ENCODE assay signal across 27 mouse cellular contexts in genomic region chr1:193220408-193220807, GRCm38 (mm10). TPM values are rescaled to one million over a fixed set of nuclear protein-coding genes. Genes with fewer than 3 reads are reported as not detected.
DNase-seq lines count a peak whose midpoint lies in the region; ATAC-seq and TF ChIP-seq lines count a peak whose summit lies in the region.
"Had no signal": no experiment of that assay in that cellular context is flagged by ENCODE, and none has a peak within 500 bp of the region (broad histone marks: within the 10 kb centered on the region; RNA-seq: fewer than 3 reads in every experiment).

No protein-coding gene starts in this region.

- DNase-seq in kidney, postnatal 0 days (ENCODE audit: low spot score) = no peak
- no peak for DNase-seq in MEL (ENCODE audit: low read depth, low spot score)
- DNase-seq in left cerebral cortex, postnatal 25 days (ENCODE audit: low spot score in 2 of 2) = no peak
- DNase-seq in retina, embryonic 14.5 days (ENCODE audit: low spot score) = no peak
- DNase-seq: adrenal gland, adult 2 months; adrenal gland, postnatal 10 days; adrenal gland, postnatal 25 days; B cell, adult 2 months; cerebellum, adult 11 months; cerebellum, adult 18-20 months; cerebellum, adult 8-10 months; cerebellum, adult 9-11 months; cerebellum, postnatal 14 days; cerebellum, postnatal 36 days; embryo, embryonic 11 days had no signal

- H3K27ac ChIP-seq in kidney, postnatal 0 days = no peak overlapping the region
- no peak overlapping the region for H3K27ac ChIP-seq in kidney, embryonic 15.5 days
- no peak overlapping the region for H3K27ac ChIP-seq in MEL (ENCODE audit: control insufficient read depth, low read depth, low read length)
- H3K27ac ChIP-seq: embryonic facial prominence, embryonic 13.5 days; embryonic facial prominence, embryonic 15.5 days; forebrain, embryonic 10.5 days; forebrain, embryonic 12.5 days had no signal

- 0 out of 2 replicates have a peak, but pooled peaks have one; percentile 25 for ATAC-seq in kidney, postnatal 0 days (replicated peaks; ENCODE audit: low FRiP score, low read depth)
- ATAC-seq in kidney, embryonic 15.5 days (replicated peaks; ENCODE audit: low FRiP score) = no peak
- ATAC-seq in megakaryocyte progenitor cell, adult 5-6 weeks (replicated peaks; ENCODE audit: poor library complexity) = 0 out of 2 replicates have a peak, but pooled peaks have one; percentile 36
- ATAC-seq: CD4-positive, CD25-positive, alpha-beta regulatory T cell, adult 4 months; forebrain, embryonic 14.5 days; forebrain, embryonic 16.5 days had no signal

- no peaks in the 10 kb centered on the region for H3K36me3 ChIP-seq in kidney, postnatal 0 days (ENCODE audit: insufficient read depth, low read length)
- H3K36me3 ChIP-seq in kidney, embryonic 15.5 days = no peaks in the 10 kb centered on the region
- H3K36me3 ChIP-seq in MEL (ENCODE audit: control insufficient read depth in 1 of 2, insufficient read depth in 2 of 2, low read length in 2 of 2) = no peaks in the 10 kb centered on the region
- H3K36me3 ChIP-seq: embryonic facial prominence, embryonic 13.5 days; embryonic facial prominence, embryonic 15.5 days; forebrain, embryonic 10.5 days; forebrain, embryonic 12.5 days; G1E had no signal

- intact Hi-C loops in left cerebral cortex, postnatal 25 days (cut with DNase I) = no loop called here

- no peaks in the 10 kb centered on the region for H3K27me3 ChIP-seq in kidney, postnatal 0 days (ENCODE audit: insufficient read depth, low read length)
- H3K27me3 ChIP-seq in kidney, embryonic 15.5 days = no peaks in the 10 kb centered on the region
- H3K27me3 ChIP-seq in MEL (ENCODE audit: control insufficient read depth in 1 of 2, insufficient read depth in 2 of 2, low read length in 2 of 2) = peaks cover 0 to 9% of the 10 kb centered on the region in 2 experiments; a peak in 3 of 4 replicates
- H3K27me3 ChIP-seq: embryonic facial prominence, embryonic 13.5 days; embryonic facial prominence, embryonic 15.5 days; forebrain, embryonic 12.5 days had no signal

- TF ChIP-seq RAD21 in MEL (IDR thresholded peaks at IDR 0.05; ENCODE audit: low read depth, low read length) = no peak

- TF ChIP-seq POLR2A in MEL (IDR thresholded peaks at IDR 0.05; ENCODE audit: control insufficient read depth in 1 of 2, insufficient read depth in 1 of 2, low read depth in 1 of 2, low read length in 2 of 2, poor library complexity in 1 of 2) = no peak

- H3K4me2 ChIP-seq in kidney, postnatal 0 days (ENCODE audit: low read length) = no peak overlapping the region
- no peak overlapping the region for H3K4me2 ChIP-seq in kidney, embryonic 15.5 days
- H3K4me2 ChIP-seq: embryonic facial prominence, embryonic 13.5 days; embryonic facial prominence, embryonic 15.5 days; forebrain, embryonic 12.5 days had no signal

- no peak overlapping the region for H3K4me3 ChIP-seq in kidney, postnatal 0 days (replicated peaks; ENCODE audit: low read depth, low read length)
- H3K4me3 ChIP-seq in kidney, embryonic 15.5 days (replicated peaks) = no peak overlapping the region
- no peak overlapping the region for H3K4me3 ChIP-seq in MEL (ENCODE audit: control insufficient read depth in 1 of 2, insufficient read depth in 1 of 2, low read depth in 2 of 2, low read length in 2 of 2)
- H3K4me3 ChIP-seq: embryonic facial prominence, embryonic 13.5 days; embryonic facial prominence, embryonic 15.5 days; erythroblast, embryonic 14.5 days; forebrain, embryonic 10.5 days; forebrain, embryonic 12.5 days had no signal

- no peaks in the 10 kb centered on the region for H3K9me3 ChIP-seq in kidney, postnatal 0 days (replicated peaks; ENCODE audit: low read length)
- no peaks in the 10 kb centered on the region for H3K9me3 ChIP-seq in kidney, embryonic 15.5 days (replicated peaks)
- no peaks in the 10 kb centered on the region for H3K9me3 ChIP-seq in MEL (replicated peaks; ENCODE audit: insufficient read depth, low read length)
- H3K9me3 ChIP-seq: embryonic facial prominence, embryonic 13.5 days; embryonic facial prominence, embryonic 15.5 days; forebrain, embryonic 10.5 days; forebrain, embryonic 12.5 days; G1E had no signal

- TF ChIP-seq CTCF in kidney, postnatal 0 days (IDR thresholded peaks at IDR 0.05; ENCODE audit: low read depth) = no peak
- no peak for TF ChIP-seq CTCF in MEL (IDR thresholded peaks at IDR 0.05 in 2 of 3, conservative IDR thresholded peaks at IDR 0.05 in 1 of 3; ENCODE audit: control insufficient read depth in 1 of 3, insufficient read depth in 1 of 3, low read depth in 2 of 3, low read length in 3 of 3, poor library complexity in 1 of 3, severe bottlenecking in 1 of 3)

- no peaks in the 10 kb centered on the region for H3K4me1 ChIP-seq in kidney, postnatal 0 days (replicated peaks; ENCODE audit: insufficient read depth, low read length)
- H3K4me1 ChIP-seq in kidney, embryonic 15.5 days = peaks cover 3% of the 10 kb centered on the region
- no peaks in the 10 kb centered on the region for H3K4me1 ChIP-seq in MEL (ENCODE audit: control insufficient read depth in 1 of 2, insufficient read depth in 2 of 2, low read length in 2 of 2)
- H3K4me1 ChIP-seq: embryonic facial prominence, embryonic 15.5 days had no signal

- TF ChIP-seq EP300 in MEL (IDR thresholded peaks at IDR 0.05; ENCODE audit: low read depth in 1 of 2, low read length in 2 of 2) = no peak

- H3K9ac ChIP-seq in kidney, postnatal 0 days (ENCODE audit: low read depth, low read length) = no peak overlapping the region
- no peak overlapping the region for H3K9ac ChIP-seq in kidney, embryonic 15.5 days
- no peak overlapping the region for H3K9ac ChIP-seq in MEL (ENCODE audit: control insufficient read depth, low read depth, low read length, poor library complexity, severe bottlenecking)
- H3K9ac ChIP-seq: embryonic facial prominence, embryonic 13.5 days; embryonic facial prominence, embryonic 15.5 days; forebrain, embryonic 12.5 days had no signal

- 54% methylated on average over 5 of the region's 5 CpGs for WGBS in kidney, postnatal 0 days
- WGBS in kidney, embryonic 15.5 days = 53% methylated on average over 5 of the region's 5 CpGs

- no peaks in the 10 kb centered on the region for H3K79me2 ChIP-seq in MEL (ENCODE audit: control insufficient read depth, insufficient read depth, low read length, poor library complexity)

TF ChIP-seq in MEL, 35 proteins besides CTCF, POLR2A, EP300 and RAD21:
- TF ChIP-seq POLR2AphosphoS2 (IDR thresholded peaks at IDR 0.05; ENCODE audit: low read length) (no peak), SMC3 (IDR thresholded peaks at IDR 0.05; ENCODE audit: low read depth, low read length) (no peak), MAFK (IDR thresholded peaks at IDR 0.05; ENCODE audit: borderline replicate concordance, low read depth, low read length) (peak; percentile 23; the same call in 1 of the 2 replicates)
TF ChIP-seq in MEL: peak in this region for 1.

RNA-seq across cellular contexts. Expression of gene Lamb3, which starts 12.9 kb away (rescaled TPM):
- 1.6 and 1.9 TPM in 2 replicates for polyA plus RNA-seq in kidney, postnatal 0 days (2015; fragmentation: Nextera tagmentation; extraction: Ambion mirVana)
- polyA plus RNA-seq in kidney, embryonic 15.5 days (2015; fragmentation: Nextera tagmentation; extraction: Ambion mirVana) = 1.2 and 1.6 TPM in 2 replicates
- total RNA-seq in MEL (2012; rRNA removed) = 0.35 TPM in 1 of 2 replicates, not detected in the other
- polyA plus RNA-seq in MEL (2012; ENCODE audit: insufficient read depth in 1 of 2, insufficient read length in 2 of 2, low read depth in 1 of 2, low replicate concordance in 2 of 2, missing spikeins in 1 of 2) = under 1 TPM in 1 of 2 experiments, not detected in 1; 0.03 TPM
- 5.7 and 8.8 TPM in 2 replicates for total RNA-seq in megakaryocyte progenitor cell, adult 5-6 weeks (2015)
- 1.9 and 9.7 TPM in 2 replicates for total RNA-seq in megakaryocyte progenitor cell, adult 5-6 weeks (2017)
- total RNA-seq in left cerebral cortex, postnatal 25 days (2021) = 1 to 10 TPM in 1 of 2 experiments, under 1 TPM in 1; 0.89 to 1.9 TPM
- polyA plus RNA-seq: erythroblast, embryonic 14.5 days had no signal

RNA-seq across cellular contexts. Expression of gene Traf3ip3, which starts 18.9 kb away (rescaled TPM):
- 1.4 and 1.7 TPM in 2 replicates for polyA plus RNA-seq in kidney, postnatal 0 days (2015; fragmentation: Nextera tagmentation; extraction: Ambion mirVana)
- polyA plus RNA-seq in kidney, embryonic 15.5 days (2015; fragmentation: Nextera tagmentation; extraction: Ambion mirVana) = 3.5 and 4.3 TPM in 2 replicates
- total RNA-seq in MEL (2012; rRNA removed) = 5.2 and 7.2 TPM in 2 replicates
- 1 to 10 TPM in 1 of 2 experiments, not detected in 1; 9.7 TPM for polyA plus RNA-seq in MEL (2012; ENCODE audit: insufficient read depth in 1 of 2, insufficient read length in 2 of 2, low read depth in 1 of 2, low replicate concordance in 2 of 2, missing spikeins in 1 of 2)
- total RNA-seq in megakaryocyte progenitor cell, adult 5-6 weeks (2015) = 40.9 and 44.1 TPM in 2 replicates
- total RNA-seq in megakaryocyte progenitor cell, adult 5-6 weeks (2017) = 75.9 and 85.8 TPM in 2 replicates
- 1 to 10 TPM; 1.0 to 3.1 TPM for total RNA-seq in left cerebral cortex, postnatal 25 days (2021)
- polyA plus RNA-seq: erythroblast, embryonic 14.5 days had no signal

RNA-seq across cellular contexts. Expression of gene Hsd11b1, which starts 43.5 kb away (rescaled TPM):
- polyA plus RNA-seq in kidney, postnatal 0 days (2015; fragmentation: Nextera tagmentation; extraction: Ambion mirVana) = 8.7 and 11.4 TPM in 2 replicates
- polyA plus RNA-seq in kidney, embryonic 15.5 days (2015; fragmentation: Nextera tagmentation; extraction: Ambion mirVana) = 1.5 TPM in 2 replicates
- total RNA-seq in MEL (2012; rRNA removed) = not detected in 2 replicates
- not detected for polyA plus RNA-seq in MEL (2012; ENCODE audit: insufficient read depth in 1 of 2, insufficient read length in 2 of 2, low read depth in 1 of 2, low replicate concordance in 2 of 2, missing spikeins in 1 of 2)
- total RNA-seq in megakaryocyte progenitor cell, adult 5-6 weeks (2015) = 74.0 and 84.4 TPM in 2 replicates
- 34.5 and 39.9 TPM in 2 replicates for total RNA-seq in megakaryocyte progenitor cell, adult 5-6 weeks (2017)
- 10 to 100 TPM; 24.1 to 24.9 TPM for total RNA-seq in left cerebral cortex, postnatal 25 days (2021)
- polyA plus RNA-seq: embryonic facial prominence, embryonic 11.5 days; erythroblast, embryonic 14.5 days; forebrain, embryonic 12.5 days; G1E had no signal

RNA-seq across cellular contexts. Expression of gene A130010J15Rik, which starts 52.6 kb away (rescaled TPM):
- polyA plus RNA-seq in kidney, postnatal 0 days (2015; fragmentation: Nextera tagmentation; extraction: Ambion mirVana) = 10.7 and 12.5 TPM in 2 replicates
- 14.2 and 16.3 TPM in 2 replicates for polyA plus RNA-seq in kidney, embryonic 15.5 days (2015; fragmentation: Nextera tagmentation; extraction: Ambion mirVana)
- 12.5 and 13.2 TPM in 2 replicates for total RNA-seq in MEL (2012; rRNA removed)
- 1 to 10 TPM in 1 of 2 experiments, not detected in 1; 5.8 TPM for polyA plus RNA-seq in MEL (2012; ENCODE audit: insufficient read depth in 1 of 2, insufficient read length in 2 of 2, low read depth in 1 of 2, low replicate concordance in 2 of 2, missing spikeins in 1 of 2)
- total RNA-seq in megakaryocyte progenitor cell, adult 5-6 weeks (2015) = 5.1 and 6.5 TPM in 2 replicates
- total RNA-seq in megakaryocyte progenitor cell, adult 5-6 weeks (2017) = 11.8 and 14.0 TPM in 2 replicates
- total RNA-seq in left cerebral cortex, postnatal 25 days (2021) = 1 to 10 TPM; 2.4 to 3.4 TPM
- polyA plus RNA-seq: erythroblast, embryonic 14.5 days had no signal

RNA-seq across cellular contexts. Expression of gene G0s2, which starts 52.6 kb away (rescaled TPM):
- polyA plus RNA-seq in kidney, postnatal 0 days (2015; fragmentation: Nextera tagmentation; extraction: Ambion mirVana) = 47.6 and 48.9 TPM in 2 replicates
- polyA plus RNA-seq in kidney, embryonic 15.5 days (2015; fragmentation: Nextera tagmentation; extraction: Ambion mirVana) = 28.6 and 37.1 TPM in 2 replicates
- total RNA-seq in MEL (2012; rRNA removed) = not detected in 2 replicates
- polyA plus RNA-seq in MEL (2012; ENCODE audit: insufficient read depth in 1 of 2, insufficient read length in 2 of 2, low read depth in 1 of 2, low replicate concordance in 2 of 2, missing spikeins in 1 of 2) = not detected
- 9.3 and 11.9 TPM in 2 replicates for total RNA-seq in megakaryocyte progenitor cell, adult 5-6 weeks (2015)
- 14.2 and 27.8 TPM in 2 replicates for total RNA-seq in megakaryocyte progenitor cell, adult 5-6 weeks (2017)
- total RNA-seq in left cerebral cortex, postnatal 25 days (2021) = 1 to 10 TPM; 8.0 to 8.3 TPM
- total RNA-seq: G1E had no signal
- polyA plus RNA-seq: G1E had no signal

Comparison
In these comparisons a context has a peak if more than half of its experiments do, and no peak if none do; other contexts are left out.
1. RNA of gene Hsd11b1, which starts 43.5 kb away (total RNA-seq): 34.5 to 84.4 TPM in megakaryocyte progenitor cell, adult 5-6 weeks and 24.1 to 24.9 TPM in left cerebral cortex, postnatal 25 days; not detected in MEL; every median in the first group is over 10 times any median in the second.